Mouse (Mus musculus) E14TG2a.4 (cell line): Measurements from ENCODE around the gene Olfr809.

ENCODE experiments used
- CTCF ChIP-seq: conservative IDR thresholded peaks from 2 replicates; pipeline ENCODE4 v1.5.1; 2014; ENCODE audit warnings: low read length
- NANOG ChIP-seq: IDR thresholded peaks from 2 replicates; pipeline ENCODE4 v1.6.1; 2014; ENCODE audit warnings: borderline replicate concordance, low read length, mixed read lengths
- POU5F1 ChIP-seq: IDR thresholded peaks from 2 replicates; pipeline ENCODE4 v1.6.1; 2014; ENCODE audit warnings: low read length, borderline replicate concordance

DNA sequence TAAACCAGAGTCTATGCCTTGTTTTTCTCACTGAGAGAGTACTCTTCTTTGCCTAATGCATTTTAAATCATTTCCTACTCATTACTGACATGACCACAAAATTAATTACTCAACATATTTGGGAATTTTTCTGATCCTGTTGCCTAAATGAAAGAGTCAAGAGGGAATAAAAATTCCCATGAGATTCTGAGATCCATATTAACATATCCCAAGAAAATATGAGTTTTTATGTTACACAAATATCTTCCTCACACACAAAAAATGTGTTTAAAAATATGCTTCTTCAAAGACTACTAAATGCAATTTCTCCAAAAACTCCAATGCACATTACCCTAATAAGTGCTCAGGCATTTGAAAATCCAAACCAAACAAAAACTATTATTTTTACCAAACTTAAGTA, 20.4 kb downstream of the Olfr809 start, which contains the start of gene Olfr810:
- TF ChIP-seq CTCF, result no peak
- TF ChIP-seq POU5F1, result no peak
- no peak for TF ChIP-seq NANOG
